Mouse (Mus musculus) B cell, adult 62 days (primary cell): ENCODE measurements around the gene Olfr1293-ps. TPM values are rescaled to one million over a fixed set of nuclear protein-coding genes. Genes with fewer than 3 reads are reported as not detected.

Source experiments
- total RNA-seq: library from RNA; stranded (reverse); gene quantifications from 4 replicates; pipeline ENCODE4 v1.2.4, GENCODE M21; 2023

Olfr1293-ps gene
- total RNA-seq, result not detected in 4 replicates

GRCm38 (mm10) chr2:111524903-111525302 lies at the start of gene Olfr1293-ps:
Gene Olfr1293-ps, plus strand, starts transcription at chr2:111525203.

GRCm38 (mm10) chr2:111480519-111480918 lies 44.5 kb upstream of the Olfr1293-ps start, which contains the start of gene Olfr1289:
Gene Olfr1289, plus strand, starts transcription at chr2:111480819.

GRCm38 (mm10) chr2:111493729-111494128 lies 31.3 kb upstream of the Olfr1293-ps start, which contains the start of gene Olfr1290:
Gene Olfr1290, minus strand, starts transcription at chr2:111493829.

GRCm38 (mm10) chr2:111496880-111497279 lies 28.1 kb upstream of the Olfr1293-ps start, which contains the start of gene Olfr1291-ps1:
Gene Olfr1291-ps1, plus strand, starts transcription at chr2:111497180.

GRCm38 (mm10) chr2:111540191-111540590 lies 15.2 kb downstream of the Olfr1293-ps start, which contains the start of gene Olfr1294:
Gene Olfr1294, minus strand, starts transcription at chr2:111540291.

GRCm38 (mm10) chr2:111569581-111569980 lies 44.6 kb downstream of the Olfr1293-ps start, which contains the start of gene Olfr1295:
Gene Olfr1295, minus strand, starts transcription at chr2:111569681.

Other genes starting within 250 kb of the Olfr1293-ps start
- not detected in 4 replicates for gene Olfr1278, start 235.1 kb upstream of the Olfr1293-ps start, total RNA-seq
- not detected in 4 replicates for gene Olfr1279, start 224.6 kb upstream of the Olfr1293-ps start, total RNA-seq
- gene Olfr1280, start 211.2 kb upstream of the Olfr1293-ps start, total RNA-seq, result not detected in 4 replicates
- not detected in 4 replicates for gene Olfr1281, start 198.7 kb upstream of the Olfr1293-ps start, total RNA-seq
- gene Olfr1282, start 189.1 kb upstream of the Olfr1293-ps start, total RNA-seq, result not detected in 4 replicates
- not detected in 4 replicates for gene Olfr1283, start 158.4 kb upstream of the Olfr1293-ps start, total RNA-seq
- not detected in 4 replicates for gene Olfr1284, start 149.7 kb upstream of the Olfr1293-ps start, total RNA-seq
- not detected in 4 replicates for gene Olfr1286, start 102.1 kb upstream of the Olfr1293-ps start, total RNA-seq
- gene Olfr1287, start 76.1 kb upstream of the Olfr1293-ps start, total RNA-seq, result not detected in 4 replicates
- not detected in 4 replicates for gene Olfr1288, start 51.1 kb upstream of the Olfr1293-ps start, total RNA-seq
- gene Olfr1289, start 44.4 kb upstream of the Olfr1293-ps start, total RNA-seq, result not detected in 4 replicates
- not detected in 4 replicates for gene Olfr1290, start 31.4 kb upstream of the Olfr1293-ps start, total RNA-seq
- gene Olfr1291-ps1, start 28.0 kb upstream of the Olfr1293-ps start, total RNA-seq, result not detected in 4 replicates
- gene Olfr1294, start 15.1 kb downstream of the Olfr1293-ps start, total RNA-seq, result not detected in 4 replicates
- not detected in 4 replicates for gene Olfr1295, start 44.5 kb downstream of the Olfr1293-ps start, total RNA-seq
- gene Olfr1297, start 101.3 kb downstream of the Olfr1293-ps start, total RNA-seq, result not detected in 4 replicates
- gene Olfr1298, start 124.0 kb downstream of the Olfr1293-ps start, total RNA-seq, result not detected in 4 replicates
- not detected in 4 replicates for gene Olfr1299, start 136.2 kb downstream of the Olfr1293-ps start, total RNA-seq
- not detected in 4 replicates for gene Olfr1301, start 225.8 kb downstream of the Olfr1293-ps start, total RNA-seq